In genomic region chr12:70868988-70869291, GRCm38 (mm10) we compare ENCODE assay signal across 19 mouse cellular contexts. TPM values are rescaled to one million over a fixed set of nuclear protein-coding genes. Genes with fewer than 3 reads are reported as not detected.
DNase-seq lines count a peak whose midpoint lies in the region; ATAC-seq and TF ChIP-seq lines count a peak whose summit lies in the region.
"Had no signal": no experiment of that assay in that cellular context is flagged by ENCODE, and none has a peak within 500 bp of the region (broad histone marks: within the 10 kb centered on the region; RNA-seq: fewer than 3 reads in every experiment).

No protein-coding gene starts in this region.

- intact Hi-C loops in gastrocnemius, adult 2 months (cut with DNase I), result no loop called here
- intact Hi-C loops in gastrocnemius, postnatal 14 days (cut with DNase I; ENCODE audit: low total_unique reads), result no loop called here

- no peak overlapping the region for H3K4me2 ChIP-seq in hindbrain, embryonic 12.5 days (replicated peaks)
- H3K4me2 ChIP-seq in hindbrain, embryonic 11.5 days (replicated peaks; ENCODE audit: low read depth, low read length), result no peak overlapping the region
- no peak overlapping the region for H3K4me2 ChIP-seq in neural tube, embryonic 13.5 days
- no peak overlapping the region for H3K4me2 ChIP-seq in limb, embryonic 12.5 days
- H3K4me2 ChIP-seq: intestine, embryonic 15.5 days; kidney, embryonic 15.5 days; liver, embryonic 12.5 days; midbrain, embryonic 12.5 days had no signal

- H3K9ac ChIP-seq in hindbrain, embryonic 12.5 days, result no peak overlapping the region
- no peak overlapping the region for H3K9ac ChIP-seq in hindbrain, embryonic 11.5 days (ENCODE audit: low read depth, low read length)
- H3K9ac ChIP-seq in neural tube, embryonic 13.5 days, result no peak overlapping the region
- H3K9ac ChIP-seq in limb, embryonic 12.5 days (replicated peaks), result no peak overlapping the region
- H3K9ac ChIP-seq: intestine, embryonic 15.5 days; kidney, embryonic 15.5 days; liver, embryonic 12.5 days; midbrain, embryonic 12.5 days had no signal

- H3K4me3 ChIP-seq in gastrocnemius, adult 2 months, result no peak overlapping the region
- no peak overlapping the region for H3K4me3 ChIP-seq in hindbrain, embryonic 12.5 days
- H3K4me3 ChIP-seq in hindbrain, embryonic 11.5 days (ENCODE audit: low read depth, low read length), result no peak overlapping the region
- H3K4me3 ChIP-seq in neural tube, embryonic 13.5 days, result no peak overlapping the region
- H3K4me3 ChIP-seq in limb, embryonic 12.5 days (replicated peaks), result no peak overlapping the region
- H3K4me3 ChIP-seq: intestine, embryonic 15.5 days; kidney, embryonic 15.5 days; liver, embryonic 12.5 days; midbrain, embryonic 12.5 days; myocyte had no signal

- H3K4me1 ChIP-seq in hindbrain, embryonic 12.5 days, result peaks cover 13% of the 10 kb centered on the region
- H3K4me1 ChIP-seq in hindbrain, embryonic 11.5 days (replicated peaks; ENCODE audit: control insufficient read depth, insufficient read depth, low read length), result no peaks in the 10 kb centered on the region
- peaks cover 32% of the 10 kb centered on the region for H3K4me1 ChIP-seq in neural tube, embryonic 13.5 days (replicated peaks)
- H3K4me1 ChIP-seq in limb, embryonic 12.5 days (replicated peaks), result peaks cover 45% of the 10 kb centered on the region
- H3K4me1 ChIP-seq: kidney, embryonic 15.5 days; liver, embryonic 12.5 days had no signal

- peak overlapping the region; percentile 60; the same call in 1 of the 2 replicates for H3K27ac ChIP-seq in gastrocnemius, adult 2 months
- no peak overlapping the region for H3K27ac ChIP-seq in hindbrain, embryonic 12.5 days
- no peak overlapping the region for H3K27ac ChIP-seq in hindbrain, embryonic 11.5 days (ENCODE audit: low read depth, low read length)
- peak overlapping the region; percentile 46; the same call in 1 of the 2 replicates for H3K27ac ChIP-seq in neural tube, embryonic 13.5 days (replicated peaks)
- H3K27ac ChIP-seq in limb, embryonic 12.5 days, result peak overlapping the region; percentile 79; the same call in 1 of the 2 replicates
- H3K27ac ChIP-seq: intestine, embryonic 15.5 days; kidney, embryonic 15.5 days; liver, embryonic 12.5 days; midbrain, embryonic 12.5 days had no signal

- TF ChIP-seq CTCF in gastrocnemius, adult 2 months (IDR thresholded peaks at IDR 0.05), result no peak

- no peak for DNase-seq in gastrocnemius, adult 2 months
- no peak for DNase-seq in gastrocnemius, postnatal 14 days
- no peak for DNase-seq in hindbrain, embryonic 11.5 days (ENCODE audit: low spot score)
- DNase-seq in neural tube, embryonic 10.5 days (ENCODE audit: extremely low spot score, low spot score), result no peak
- DNase-seq in ovary, postnatal 14 days (ENCODE audit: low spot score), result no peak
- DNase-seq: cerebellum, postnatal 10 days; embryo, embryonic 11 days; gastrocnemius, postnatal 36 days; heart, postnatal 36 days; right cerebral cortex, adult 18-20 months had no signal

- no peaks in the 10 kb centered on the region for H3K36me3 ChIP-seq in hindbrain, embryonic 12.5 days
- H3K36me3 ChIP-seq in hindbrain, embryonic 11.5 days (ENCODE audit: control insufficient read depth, insufficient read depth, low read length), result no peaks in the 10 kb centered on the region
- no peaks in the 10 kb centered on the region for H3K36me3 ChIP-seq in neural tube, embryonic 13.5 days
- peaks cover 33% of the 10 kb centered on the region for H3K36me3 ChIP-seq in limb, embryonic 12.5 days
- H3K36me3 ChIP-seq: intestine, embryonic 15.5 days; midbrain, embryonic 12.5 days had no signal

- 0 out of 2 replicates have a peak, but pooled peaks have one; percentile 19 for ATAC-seq in hindbrain, embryonic 12.5 days (ENCODE audit: low FRiP score)
- no peak for ATAC-seq in hindbrain, embryonic 11.5 days (ENCODE audit: low FRiP score)
- peak; percentile 19; the same call in 1 of the 2 replicates for ATAC-seq in neural tube, embryonic 13.5 days (ENCODE audit: low read depth)
- ATAC-seq in limb, embryonic 12.5 days (ENCODE audit: insufficient number of reproducible peaks, insufficient read depth, low FRiP score, low TSS enrichment, low read depth), result no peak
- ATAC-seq: intestine, embryonic 15.5 days; liver, embryonic 12.5 days had no signal

- H3K9me3 ChIP-seq in hindbrain, embryonic 12.5 days (replicated peaks), result no peaks in the 10 kb centered on the region
- no peaks in the 10 kb centered on the region for H3K9me3 ChIP-seq in hindbrain, embryonic 11.5 days (ENCODE audit: control insufficient read depth, low read length)
- H3K9me3 ChIP-seq in neural tube, embryonic 13.5 days, result no peaks in the 10 kb centered on the region
- H3K9me3 ChIP-seq in limb, embryonic 12.5 days, result no peaks in the 10 kb centered on the region
- H3K9me3 ChIP-seq: intestine, embryonic 15.5 days; kidney, embryonic 15.5 days; liver, embryonic 12.5 days; midbrain, embryonic 12.5 days had no signal

- 82% methylated on average over 9 of the region's 9 CpGs for WGBS in hindbrain, embryonic 12.5 days
- WGBS in hindbrain, embryonic 11.5 days, result 74% methylated on average over 9 of the region's 9 CpGs
- 83% methylated on average over 9 of the region's 9 CpGs for WGBS in neural tube, embryonic 13.5 days
- WGBS in limb, embryonic 12.5 days, result 80% methylated on average over 9 of the region's 9 CpGs

- no peaks in the 10 kb centered on the region for H3K27me3 ChIP-seq in hindbrain, embryonic 12.5 days
- H3K27me3 ChIP-seq in hindbrain, embryonic 11.5 days (ENCODE audit: control insufficient read depth, insufficient read depth, low read length), result no peaks in the 10 kb centered on the region
- H3K27me3 ChIP-seq in neural tube, embryonic 13.5 days, result no peaks in the 10 kb centered on the region
- no peaks in the 10 kb centered on the region for H3K27me3 ChIP-seq in limb, embryonic 12.5 days
- H3K27me3 ChIP-seq: CH12.LX; intestine, embryonic 15.5 days; kidney, embryonic 15.5 days; liver, embryonic 12.5 days; midbrain, embryonic 12.5 days had no signal

RNA-seq across cellular contexts. Expression of gene Frmd6, which starts 43.6 kb away (rescaled TPM):
- 10 to 100 TPM in 1 of 2 experiments, 1 to 10 TPM in 1; 9.8 to 14.2 TPM for total RNA-seq in gastrocnemius, adult 2 months (2021)
- 10 to 100 TPM; 21.4 to 23.6 TPM for total RNA-seq in gastrocnemius, postnatal 14 days (2021)
- 28.2 and 33.3 TPM in 2 replicates for polyA plus RNA-seq in hindbrain, embryonic 12.5 days (2016; fragmentation: Nextera tagmentation; extraction: Ambion mirVana)
- polyA plus RNA-seq in hindbrain, embryonic 11.5 days (2014; fragmentation: Nextera tagmentation; extraction: Ambion mirVana), result 18.5 and 23.5 TPM in 2 replicates
- 12.7 and 15.6 TPM in 2 replicates for polyA plus RNA-seq in neural tube, embryonic 13.5 days (2015; fragmentation: Nextera tagmentation; extraction: Ambion mirVana)
- polyA plus RNA-seq in limb, embryonic 12.5 days (2016; fragmentation: Nextera tagmentation; extraction: Ambion mirVana), result 75.1 and 75.2 TPM in 2 replicates

Comparison
In these comparisons a context has a peak if more than half of its experiments do, and no peak if none do; other contexts are left out.
1. ATAC-seq: peak in hindbrain, embryonic 12.5 days (single experiment) and neural tube, embryonic 13.5 days (single experiment); none in hindbrain, embryonic 11.5 days (single experiment) and limb, embryonic 12.5 days (single experiment).
2. H3K27ac ChIP-seq: peak in gastrocnemius, adult 2 months (single experiment), neural tube, embryonic 13.5 days (single experiment) and limb, embryonic 12.5 days (single experiment); none in hindbrain, embryonic 12.5 days (single experiment) and hindbrain, embryonic 11.5 days (single experiment).